Mouse (Mus musculus): ENCODE measurements around the gene Lingo4. TPM values are rescaled to one million over a fixed set of nuclear protein-coding genes. Genes with fewer than 3 reads are reported as not detected.

The Lingo4 gene
- 0.10 TPM for polyA plus RNA-seq (2017; shearing (Covaris generic))

GRCm38 (mm10) chr3:94398217-94398616, at the start of gene Lingo4:
TSS of gene Lingo4 (plus strand) at chr3:94398517.

GRCm38 (mm10) chr3:94362138-94362537, 36.2 kb upstream of the Lingo4 start, which contains the start of gene C2cd4d:
TSS of gene C2cd4d (plus strand) at chr3:94362438.

DNA sequence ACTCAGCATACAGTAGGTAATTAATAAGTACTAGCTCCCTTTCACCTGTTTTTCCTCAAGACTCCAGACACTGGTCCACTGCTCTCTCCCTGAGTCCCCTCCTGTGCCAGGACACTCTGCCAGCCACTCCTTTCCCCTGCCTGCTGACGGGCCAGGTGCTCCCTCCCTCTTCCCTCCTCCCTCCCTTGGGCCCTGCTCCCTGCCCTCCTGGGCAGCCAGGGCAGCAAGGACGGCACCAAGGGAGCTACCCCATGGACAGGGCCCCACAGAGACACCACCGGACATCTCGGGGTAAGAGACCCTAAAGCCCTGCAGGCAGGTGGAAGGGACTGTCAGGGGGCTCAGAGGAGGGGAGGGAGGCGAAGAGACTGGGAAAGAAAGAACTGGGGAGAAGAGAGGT, 25.7 kb upstream of the Lingo4 start, which contains the start of gene Rorc:
Gene Rorc (plus strand): TSS at position 154 of the 400 bp plus-strand sequence.

DNA sequence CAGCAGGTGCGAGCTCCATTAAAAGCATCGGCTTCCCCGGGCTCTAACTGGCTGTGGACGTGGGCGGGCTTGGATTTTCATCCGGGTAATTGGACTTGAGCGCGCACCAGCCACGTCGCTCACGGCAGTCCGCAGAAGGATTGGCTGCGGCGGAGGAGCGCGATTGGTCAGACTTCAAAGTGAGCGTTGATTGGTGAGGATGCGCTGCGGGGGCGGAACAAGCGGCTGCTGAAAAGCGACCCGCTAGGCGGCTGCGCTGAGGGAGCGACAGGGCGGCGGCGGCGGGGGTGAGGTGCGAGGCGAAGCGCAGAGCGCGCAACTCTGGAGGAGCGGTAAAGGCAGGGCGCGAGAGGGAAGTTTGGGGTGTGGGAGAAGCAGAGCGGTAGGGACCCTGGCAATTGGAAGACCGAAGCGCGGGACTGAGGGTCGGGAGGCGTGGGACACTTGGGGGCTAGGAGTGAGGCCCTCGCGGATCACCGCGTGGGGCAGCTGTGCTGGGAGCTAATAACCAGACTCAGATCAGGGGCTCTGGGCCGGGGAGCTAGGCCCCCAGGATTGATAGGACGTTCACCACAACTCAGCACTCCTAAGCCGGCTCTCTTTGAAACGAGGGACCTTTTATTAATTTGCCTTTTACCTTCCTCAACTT, 14.8 kb downstream of the Lingo4 start, which contains the start of gene Tdrkh:
Gene Tdrkh (plus strand): TSS at position 243 of the 649 bp plus-strand sequence.

GRCm38 (mm10) chr3:94442951-94443596, 44.8 kb downstream of the Lingo4 start, which contains the start of gene Mrpl9:
TSS of gene Mrpl9 (plus strand) at chr3:94443318.

DNA sequence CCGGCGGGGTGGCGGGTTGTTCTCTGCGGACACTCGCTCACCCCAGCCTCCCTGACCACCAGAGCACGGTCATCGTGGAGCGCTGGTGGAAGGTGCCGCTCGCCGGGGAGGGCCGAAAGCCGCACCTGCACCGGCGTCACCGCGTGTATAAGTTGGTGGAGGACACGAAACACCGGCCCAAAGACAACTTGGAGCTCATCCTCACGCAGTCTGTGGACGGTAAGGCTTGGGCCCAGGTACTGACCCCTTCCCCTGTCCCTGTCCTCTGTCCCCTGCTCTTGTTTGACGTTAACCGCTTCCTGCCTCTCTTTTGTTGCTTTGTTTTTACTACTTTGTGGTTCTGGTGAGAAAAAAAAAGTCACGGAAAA, 45.3 kb downstream of the Lingo4 start, which contains the start of gene Oaz3:
Gene Oaz3 (minus strand): TSS at position 319 of the 368 bp plus-strand sequence.

Other genes starting within 250 kb of the Lingo4 start
- gene Gm10696, start 220.3 kb upstream of the Lingo4 start, polyA plus RNA-seq (2017; shearing (Covaris generic)), result not detected
- not detected for gene Gm5286, start 201.8 kb upstream of the Lingo4 start, polyA plus RNA-seq (2017; shearing (Covaris generic))
- not detected for gene Gm4778, start 134.5 kb upstream of the Lingo4 start, polyA plus RNA-seq (2017; shearing (Covaris generic))
- 9.0 TPM for gene Them4, start 88.4 kb upstream of the Lingo4 start, polyA plus RNA-seq (2017; shearing (Covaris generic))
- not detected for gene Them5, start 56.4 kb upstream of the Lingo4 start, polyA plus RNA-seq (2017; shearing (Covaris generic))
- gene C2cd4d, start 36.1 kb upstream of the Lingo4 start, polyA plus RNA-seq (2017; shearing (Covaris generic)), result 0.23 TPM
- 6.5 TPM for gene Rorc, start 25.7 kb upstream of the Lingo4 start, polyA plus RNA-seq (2017; shearing (Covaris generic))
- gene Tdrkh, start 14.8 kb downstream of the Lingo4 start, polyA plus RNA-seq (2017; shearing (Covaris generic)), result 9.2 TPM
- 58.3 TPM for gene Mrpl9, start 44.8 kb downstream of the Lingo4 start, polyA plus RNA-seq (2017; shearing (Covaris generic))
- gene Oaz3, start 45.4 kb downstream of the Lingo4 start, polyA plus RNA-seq (2017; shearing (Covaris generic)), result 0.96 TPM
- gene Celf3, start 79.8 kb downstream of the Lingo4 start, polyA plus RNA-seq (2017; shearing (Covaris generic)), result 0.68 TPM
- gene Riiad1, start 81.8 kb downstream of the Lingo4 start, polyA plus RNA-seq (2017; shearing (Covaris generic)), result not detected
- 27.0 TPM for gene Snx27, start 184.2 kb downstream of the Lingo4 start, polyA plus RNA-seq (2017; shearing (Covaris generic))
- gene Gm10972, start 244.6 kb downstream of the Lingo4 start, polyA plus RNA-seq (2017; shearing (Covaris generic)), result not detected